Comparison of ENCODE assay signal across 12 mouse cellular contexts in genomic region chr9:119842091-119842490, GRCm38 (mm10). TPM values are rescaled to one million over a fixed set of nuclear protein-coding genes. Genes with fewer than 3 reads are reported as not detected.
DNase-seq lines count a peak whose midpoint lies in the region; ATAC-seq and TF ChIP-seq lines count a peak whose summit lies in the region.
"Had no signal": no experiment of that assay in that cellular context is flagged by ENCODE, and none has a peak within 500 bp of the region (broad histone marks: within the 10 kb centered on the region; RNA-seq: fewer than 3 reads in every experiment).

No protein-coding gene starts in this region.

- no peak for TF ChIP-seq CTCF in kidney, adult 2 months (conservative IDR thresholded peaks at IDR 0.05; ENCODE audit: insufficient read depth, insufficient read length, low read depth, low read length)

- 13% methylated on average over 6 of the region's 6 CpGs for WGBS in hindbrain, embryonic 10.5 days
- 22% methylated on average over 6 of the region's 6 CpGs for WGBS in hindbrain, embryonic 13.5 days
- WGBS in kidney, adult 2 months, result 24% methylated on average over 6 of the region's 6 CpGs
- 42% methylated on average over 6 of the region's 6 CpGs for WGBS in liver, embryonic 12.5 days (ENCODE audit: insufficient replicate concordance)

- no peak for TF ChIP-seq POLR2A in kidney, adult 2 months (IDR thresholded peaks at IDR 0.05; ENCODE audit: low read depth, low read length)

- no peak overlapping the region for H3K4me2 ChIP-seq in hindbrain, embryonic 13.5 days
- no peak overlapping the region for H3K4me2 ChIP-seq in liver, embryonic 12.5 days
- H3K4me2 ChIP-seq: lung, embryonic 14.5 days; stomach, embryonic 15.5 days had no signal

- H3K4me1 ChIP-seq in hindbrain, embryonic 10.5 days (replicated peaks), result peaks cover 33% of the 10 kb centered on the region
- peaks cover 13% of the 10 kb centered on the region; the same call in 1 of the 2 replicates for H3K4me1 ChIP-seq in hindbrain, embryonic 13.5 days (replicated peaks)
- peaks cover 3% of the 10 kb centered on the region; the same call in 1 of the 2 replicates for H3K4me1 ChIP-seq in kidney, adult 2 months (ENCODE audit: control insufficient read depth, insufficient read depth, low read length)
- peaks cover 9% of the 10 kb centered on the region; the same call in 1 of the 2 replicates for H3K4me1 ChIP-seq in liver, embryonic 12.5 days

- peak; percentile 16 for DNase-seq in hindbrain, embryonic 10.5 days (ENCODE audit: low spot score)
- peak; percentile 84 for DNase-seq in kidney, adult 2 months
- DNase-seq in kidney, postnatal 10 days, result peak; percentile 35
- no peak for DNase-seq in spleen, postnatal 36 days (ENCODE audit: low spot score in 2 of 2)
- no peak for DNase-seq in thymus, postnatal 25 days
- DNase-seq: heart, adult 2 months; layer of hippocampus, adult 9-11 months; lung, embryonic 14.5 days had no signal

- 0 out of 2 replicates have a peak, but pooled peaks cover 4% of the 10 kb centered on the region for H3K9me3 ChIP-seq in hindbrain, embryonic 10.5 days
- no peaks in the 10 kb centered on the region for H3K9me3 ChIP-seq in hindbrain, embryonic 13.5 days
- H3K9me3 ChIP-seq in liver, embryonic 12.5 days (replicated peaks), result no peaks in the 10 kb centered on the region
- H3K9me3 ChIP-seq: stomach, embryonic 15.5 days had no signal

- no peak overlapping the region for H3K4me3 ChIP-seq in hindbrain, embryonic 10.5 days
- H3K4me3 ChIP-seq in hindbrain, embryonic 13.5 days, result no peak overlapping the region
- no peak overlapping the region for H3K4me3 ChIP-seq in kidney, adult 2 months (ENCODE audit: insufficient read depth, low read depth, low read length)
- H3K4me3 ChIP-seq in liver, embryonic 12.5 days, result no peak overlapping the region
- H3K4me3 ChIP-seq: heart, adult 2 months; stomach, embryonic 15.5 days had no signal

- peaks cover 18% of the 10 kb centered on the region for H3K27me3 ChIP-seq in hindbrain, embryonic 10.5 days (ENCODE audit: insufficient read depth, poor library complexity, severe bottlenecking)
- H3K27me3 ChIP-seq in hindbrain, embryonic 13.5 days, result 0 out of 2 replicates have a peak, but pooled peaks cover 4% of the 10 kb centered on the region
- no peaks in the 10 kb centered on the region for H3K27me3 ChIP-seq in kidney, adult 2 months (replicated peaks; ENCODE audit: control insufficient read depth, insufficient read depth, low read length)
- no peaks in the 10 kb centered on the region for H3K27me3 ChIP-seq in liver, embryonic 12.5 days (replicated peaks)
- H3K27me3 ChIP-seq: stomach, embryonic 15.5 days had no signal

- H3K9ac ChIP-seq in hindbrain, embryonic 13.5 days, result no peak overlapping the region
- no peak overlapping the region for H3K9ac ChIP-seq in liver, embryonic 12.5 days
- H3K9ac ChIP-seq: lung, embryonic 14.5 days; stomach, embryonic 15.5 days had no signal

- ATAC-seq in hindbrain, embryonic 13.5 days (ENCODE audit: low FRiP score), result no peak
- peak; percentile 44; the same call in 1 of the 2 replicates for ATAC-seq in liver, embryonic 12.5 days
- no peak for ATAC-seq in monocyte, adult 5-6 weeks (replicated peaks; ENCODE audit: insufficient number of reproducible peaks, low FRiP score, low TSS enrichment, poor library complexity, severe bottlenecking)

- H3K27ac ChIP-seq in hindbrain, embryonic 10.5 days, result no peak overlapping the region
- no peak overlapping the region for H3K27ac ChIP-seq in hindbrain, embryonic 13.5 days
- H3K27ac ChIP-seq in kidney, adult 2 months (ENCODE audit: insufficient read depth, low read depth, low read length), result peak overlapping the region; percentile 63
- no peak overlapping the region for H3K27ac ChIP-seq in liver, embryonic 12.5 days
- H3K27ac ChIP-seq: heart, adult 2 months; stomach, embryonic 15.5 days had no signal

- no peaks in the 10 kb centered on the region for H3K36me3 ChIP-seq in hindbrain, embryonic 10.5 days
- H3K36me3 ChIP-seq in hindbrain, embryonic 13.5 days, result no peaks in the 10 kb centered on the region
- no peaks in the 10 kb centered on the region for H3K36me3 ChIP-seq in kidney, adult 2 months (ENCODE audit: control insufficient read depth, insufficient read depth, low read length)
- no peaks in the 10 kb centered on the region for H3K36me3 ChIP-seq in liver, embryonic 12.5 days
- H3K36me3 ChIP-seq: stomach, embryonic 15.5 days had no signal

RNA-seq across cellular contexts. Expression of gene Scn11a, which starts 16.8 kb away (rescaled TPM):
- polyA plus RNA-seq in hindbrain, embryonic 10.5 days (2016; fragmentation: Nextera tagmentation; extraction: Ambion mirVana), result 0.08 and 0.10 TPM in 2 replicates
- polyA plus RNA-seq in hindbrain, embryonic 13.5 days (2015; fragmentation: Nextera tagmentation; extraction: Ambion mirVana), result 0.04 and 0.14 TPM in 2 replicates
- polyA plus RNA-seq in kidney, adult 2 months (2012; rRNA removed), result 0.01 and 0.03 TPM in 2 replicates
- 0.04 and 0.06 TPM in 2 replicates for polyA plus RNA-seq in liver, embryonic 12.5 days (2016; fragmentation: Nextera tagmentation; extraction: Ambion mirVana)
- not detected in 3 replicates for total RNA-seq in monocyte, adult 5-6 weeks (2017)

RNA-seq across cellular contexts. Expression of gene Wdr48, which starts 52.6 kb away (rescaled TPM):
- 62.6 and 69.7 TPM in 2 replicates for polyA plus RNA-seq in hindbrain, embryonic 10.5 days (2016; fragmentation: Nextera tagmentation; extraction: Ambion mirVana)
- 63.2 and 65.3 TPM in 2 replicates for polyA plus RNA-seq in hindbrain, embryonic 13.5 days (2015; fragmentation: Nextera tagmentation; extraction: Ambion mirVana)
- polyA plus RNA-seq in kidney, adult 2 months (2012; rRNA removed), result 27.3 and 32.2 TPM in 2 replicates
- 32.9 and 33.7 TPM in 2 replicates for polyA plus RNA-seq in liver, embryonic 12.5 days (2016; fragmentation: Nextera tagmentation; extraction: Ambion mirVana)
- 34.3 to 58.8 TPM (median 53.3 TPM) in 3 replicates for total RNA-seq in monocyte, adult 5-6 weeks (2017)

Comparison
In these comparisons a context has a peak if more than half of its experiments do, and no peak if none do; other contexts are left out.
1. DNase-seq: peak in hindbrain, embryonic 10.5 days (single experiment), kidney, adult 2 months (single experiment) and kidney, postnatal 10 days (single experiment); none in spleen, postnatal 36 days (0 of 2) and thymus, postnatal 25 days (single experiment).